Mouse (Mus musculus) yolk sac, embryonic 10.5 days (tissue): ENCODE data around the gene Olfr1234.

Experiments
- DNase-seq: peaks from one replicate; pipeline ENCODE4 v3.0.0-alpha.2; 2017; ENCODE audit warnings: low spot score

The Olfr1234 gene

DNA sequence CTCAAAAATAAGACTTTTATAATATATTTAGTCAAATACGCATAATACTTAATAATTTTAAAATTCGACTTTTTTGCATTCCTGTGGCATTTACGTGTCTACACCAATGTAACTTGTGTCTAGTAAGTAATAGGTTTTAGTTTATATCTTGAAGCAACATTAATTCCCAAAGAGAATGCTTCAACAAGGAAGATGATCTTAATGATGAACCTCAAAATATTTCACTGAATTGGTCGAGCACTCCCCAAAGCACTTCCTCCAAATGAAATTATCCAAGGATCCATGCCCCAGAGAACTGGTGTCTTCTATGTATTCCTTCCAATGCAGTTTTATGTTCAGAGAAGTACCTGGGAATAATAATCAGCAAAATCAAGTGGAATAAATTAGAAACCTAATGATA is at the start of gene Olfr1234:
Gene Olfr1234 (minus strand): TSS at position 101 of the 400 bp plus-strand sequence.
- no peak for DNase-seq

DNA sequence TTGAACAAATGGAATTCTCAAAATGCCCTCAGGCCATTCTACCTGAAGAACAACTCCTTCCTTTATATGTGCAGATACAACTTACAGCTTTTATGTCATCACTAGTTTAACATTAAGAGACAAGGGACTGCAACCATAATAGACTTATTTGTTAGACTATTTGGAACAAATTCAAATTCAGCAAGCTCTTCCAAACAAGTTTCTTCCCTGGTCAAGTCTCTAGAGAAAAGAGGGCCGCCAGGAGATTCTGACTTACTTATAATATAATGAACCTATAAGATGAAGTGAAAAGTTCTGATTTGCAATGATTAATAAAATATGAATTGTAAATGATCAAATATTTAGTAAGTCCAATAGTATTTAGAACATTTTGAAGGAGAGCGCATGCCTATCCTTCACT is 44.9 kb upstream of the Olfr1234 start, which contains the start of gene Olfr1238:
Gene Olfr1238 (minus strand): TSS at position 101 of the 400 bp plus-strand sequence.
- DNase-seq: no peak

DNA sequence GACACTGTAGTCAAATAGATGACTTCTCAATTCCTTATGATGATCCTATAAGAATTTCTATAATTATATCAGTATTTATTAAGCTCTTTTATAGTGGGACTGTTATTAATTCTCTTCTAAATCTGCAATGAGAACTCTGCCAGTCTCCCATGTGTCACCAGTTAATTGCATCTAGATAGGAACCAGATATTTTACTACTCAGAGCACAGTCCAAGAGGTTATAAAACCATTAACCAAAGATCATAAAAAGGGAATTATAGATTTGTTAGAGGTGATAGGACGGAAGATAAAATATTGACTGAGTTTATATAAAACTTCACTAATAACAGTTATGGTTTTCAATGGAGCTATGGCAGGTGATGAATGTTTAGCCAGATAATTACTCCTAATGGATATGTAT is 36.2 kb upstream of the Olfr1234 start:
- DNase-seq: no peak

DNA sequence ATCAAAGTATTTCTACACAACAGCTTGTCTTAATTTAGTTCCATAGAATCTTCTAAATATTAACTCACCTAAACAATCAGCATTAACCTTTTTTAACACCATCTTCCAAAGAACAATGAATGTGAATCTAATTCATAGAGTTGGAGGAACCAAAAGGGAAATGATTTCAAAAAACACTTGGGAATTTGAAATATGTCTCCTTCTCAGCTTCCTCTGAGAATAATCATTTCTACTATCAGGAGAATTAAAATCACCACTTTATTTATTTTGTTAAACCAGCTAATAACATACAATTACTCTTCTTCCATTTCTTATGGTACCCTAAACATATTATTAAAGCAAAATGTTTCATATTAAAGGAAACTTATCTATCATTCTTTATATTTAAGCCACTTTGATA is 22.4 kb downstream of the Olfr1234 start, which contains the start of gene Olfr1233:
Gene Olfr1233 (minus strand): TSS at position 101 of the 400 bp plus-strand sequence.
- no peak for DNase-seq

DNA sequence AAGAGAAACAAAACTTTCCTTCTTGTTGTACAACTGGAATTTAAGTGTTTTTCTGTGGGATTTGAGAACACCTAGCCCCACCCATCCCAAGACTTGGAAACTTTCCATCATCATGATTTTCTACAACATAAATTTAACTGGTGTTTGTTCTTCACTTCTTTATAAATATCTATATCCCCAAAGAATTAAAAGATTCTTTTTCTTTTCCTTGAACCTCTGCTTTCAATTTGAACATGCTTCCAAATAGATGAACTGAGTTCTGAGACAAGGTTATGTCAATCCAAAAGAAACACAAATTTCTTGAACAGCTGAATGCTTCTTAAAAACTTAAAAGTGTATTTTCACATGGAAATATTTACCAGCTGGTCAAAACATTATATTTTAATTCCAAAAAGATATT is 35.1 kb downstream of the Olfr1234 start, which contains the start of gene Olfr1232:
Gene Olfr1232 (minus strand): TSS at position 101 of the 400 bp plus-strand sequence.
- no peak for DNase-seq
